Mouse (Mus musculus) liver, postnatal 0 days (tissue): ENCODE measurements around the gene Eloa.

Source experiments
- CTCF ChIP-seq: sonication (generic); IDR thresholded peaks from 2 replicates; pipeline ENCODE4 v1.5.1; 2016; ENCODE audit warnings: antibody characterized with exemption, low read depth
- EP300 ChIP-seq: IDR thresholded peaks from 2 replicates; pipeline ENCODE4 v1.6.1; 2016; ENCODE audit warnings: antibody characterized with exemption, low read depth, mild to moderate bottlenecking

DNA sequence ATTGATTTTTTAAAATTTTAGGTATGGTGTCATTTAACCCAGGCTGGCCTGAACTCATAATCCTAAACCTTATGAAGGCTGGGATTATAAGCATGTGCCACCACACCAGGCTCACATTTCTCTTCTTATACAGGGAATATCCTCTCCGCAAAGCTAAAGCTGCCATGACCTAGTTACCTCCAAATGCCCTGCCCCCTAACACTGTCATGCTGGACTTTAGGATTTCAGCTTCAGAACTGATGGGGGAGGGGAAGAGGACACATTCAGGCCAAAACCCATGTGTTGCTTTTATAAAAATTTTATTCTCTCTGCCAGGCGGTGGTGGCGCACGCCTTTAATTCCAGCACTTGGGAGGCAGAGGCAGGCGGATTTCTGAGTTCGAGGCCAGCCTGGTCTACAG, 27.6 kb downstream of the Eloa start:
- TF ChIP-seq CTCF (no peak), EP300 (no peak)
